Mouse (Mus musculus): ENCODE data around the gene Prkag1.

GRCm38 (mm10) chr15:98768259-98768658 lies 63.1 kb downstream of the Prkag1 start:
- TF ChIP-seq CTCF (IDR thresholded peaks at IDR 0.05; ENCODE audit: low read depth) (no peak), EP300 (optimal IDR thresholded peaks at IDR 0.05) (no peak)

Data from stomach, postnatal 0 days (tissue).